Mouse (Mus musculus): Measurements from ENCODE around the gene Imp4. TPM values are rescaled to one million over a fixed set of nuclear protein-coding genes. Genes with fewer than 3 reads are reported as not detected.

Gene Imp4
- polyA plus RNA-seq, 1 experiment from 2014 or later, result 58.8 TPM

GRCm38 (mm10) chr1:34459284-34460060 lies 19.8 kb downstream of the Imp4 start, which contains the start of gene Ptpn18:
Gene Ptpn18, plus strand, starts transcription at chr1:34459762.
- H3K9me3 ChIP-seq (ENCODE audit: control insufficient read depth, low read length), result no peaks in the 10 kb centered on the region
- ATAC-seq, result peak; percentile 98
- peak within 1 kb of the TSS; percentile 91 for H3K4me2 ChIP-seq (ENCODE audit: low read length)
- peaks cover 5% of the 10 kb centered on the region for H3K4me1 ChIP-seq (replicated peaks; ENCODE audit: control insufficient read depth, insufficient read depth, low read length)
- peaks cover 24% of the 10 kb centered on the region for H3K27me3 ChIP-seq (replicated peaks; ENCODE audit: control insufficient read depth, insufficient read depth, low read length)
- no peaks in the 10 kb centered on the region for H3K36me3 ChIP-seq (ENCODE audit: control insufficient read depth, insufficient read depth)
- H3K27ac ChIP-seq (ENCODE audit: low read length), result no peak within 1 kb of the TSS
- peak within 1 kb of the TSS; percentile 64 for H3K4me3 ChIP-seq (replicated peaks; ENCODE audit: low read length)
- WGBS, result 0% methylated on average over 48 of the region's 48 CpGs
- peak within 1 kb of the TSS; percentile 56 for H3K9ac ChIP-seq (replicated peaks; ENCODE audit: low read depth, low read length)

GRCm38 (mm10) chr1:34460061-34460441 lies 20.4 kb downstream of the Imp4 start:
- Histone ChIP-seq H3K4me1 (replicated peaks; ENCODE audit: control insufficient read depth, insufficient read depth, low read length) (peaks cover 5% of the 10 kb centered on the region), H3K36me3 (ENCODE audit: control insufficient read depth, insufficient read depth) (no peaks in the 10 kb centered on the region), H3K9ac (replicated peaks; ENCODE audit: low read depth, low read length) (peak overlapping the region; percentile 56), H3K4me2 (ENCODE audit: low read length) (peak overlapping the region; percentile 91), H3K9me3 (ENCODE audit: control insufficient read depth, low read length) (no peaks in the 10 kb centered on the region), H3K27ac (ENCODE audit: low read length) (no peak overlapping the region), H3K27me3 (replicated peaks; ENCODE audit: control insufficient read depth, insufficient read depth, low read length) (peaks cover 24% of the 10 kb centered on the region), H3K4me3 (replicated peaks; ENCODE audit: low read length) (peak overlapping the region; percentile 64)
- no peak for ATAC-seq
- 3% methylated on average over 15 of the region's 15 CpGs for WGBS

GRCm38 (mm10) chr1:34462766-34463165 lies 23.1 kb downstream of the Imp4 start:
- ATAC-seq, result no peak
- no peaks in the 10 kb centered on the region for H3K36me3 ChIP-seq (ENCODE audit: control insufficient read depth, insufficient read depth)
- no peak overlapping the region for H3K4me3 ChIP-seq (replicated peaks; ENCODE audit: low read length)
- no peak overlapping the region for H3K9ac ChIP-seq (replicated peaks; ENCODE audit: low read depth, low read length)
- peaks cover 15% of the 10 kb centered on the region for H3K27me3 ChIP-seq (replicated peaks; ENCODE audit: control insufficient read depth, insufficient read depth, low read length)
- peaks cover 5% of the 10 kb centered on the region for H3K4me1 ChIP-seq (replicated peaks; ENCODE audit: control insufficient read depth, insufficient read depth, low read length)
- H3K27ac ChIP-seq (ENCODE audit: low read length), result no peak overlapping the region
- WGBS, result 17% methylated on average over 7 of the region's 7 CpGs
- no peak overlapping the region for H3K4me2 ChIP-seq (ENCODE audit: low read length)
- H3K9me3 ChIP-seq (ENCODE audit: control insufficient read depth, low read length), result no peaks in the 10 kb centered on the region

- no peak for ATAC-seq
- no peak overlapping the region for H3K9ac ChIP-seq (replicated peaks; ENCODE audit: low read depth, low read length)
- no peak overlapping the region for H3K4me3 ChIP-seq (replicated peaks; ENCODE audit: low read length)
- H3K27ac ChIP-seq (ENCODE audit: low read length), result no peak overlapping the region
- H3K9me3 ChIP-seq (ENCODE audit: control insufficient read depth, low read length), result no peaks in the 10 kb centered on the region
- no peak overlapping the region for H3K4me2 ChIP-seq (ENCODE audit: low read length)
- H3K36me3 ChIP-seq (ENCODE audit: control insufficient read depth, insufficient read depth), result no peaks in the 10 kb centered on the region
- peaks cover 5% of the 10 kb centered on the region for H3K4me1 ChIP-seq (replicated peaks; ENCODE audit: control insufficient read depth, insufficient read depth, low read length)
- WGBS, result 82% methylated on average over 8 of the region's 8 CpGs
- H3K27me3 ChIP-seq (replicated peaks; ENCODE audit: control insufficient read depth, insufficient read depth, low read length), result peaks cover 3% of the 10 kb centered on the region; the same call in 1 of the 2 replicates
These were observed 24.7 kb downstream of the Imp4 start for GRCm38 (mm10) chr1:34464310-34464817.

- Histone ChIP-seq H3K27me3 (replicated peaks; ENCODE audit: control insufficient read depth, insufficient read depth, low read length) (no peaks in the 10 kb centered on the region; the same call in 1 of the 2 replicates), H3K9me3 (ENCODE audit: control insufficient read depth, low read length) (no peaks in the 10 kb centered on the region), H3K9ac (replicated peaks; ENCODE audit: low read depth, low read length) (no peak overlapping the region), H3K4me2 (ENCODE audit: low read length) (no peak overlapping the region), H3K36me3 (ENCODE audit: control insufficient read depth, insufficient read depth) (no peaks in the 10 kb centered on the region), H3K4me1 (replicated peaks; ENCODE audit: control insufficient read depth, insufficient read depth, low read length) (no peaks in the 10 kb centered on the region), H3K4me3 (replicated peaks; ENCODE audit: low read length) (no peak overlapping the region), H3K27ac (ENCODE audit: low read length) (no peak overlapping the region)
- WGBS, result 76% methylated on average over 6 of the region's 6 CpGs
- no peak for ATAC-seq
These were observed 25.8 kb downstream of the Imp4 start for GRCm38 (mm10) chr1:34465445-34465844.

GRCm38 (mm10) chr1:34468051-34468450 lies 28.4 kb downstream of the Imp4 start:
- Histone ChIP-seq H3K27me3 (replicated peaks; ENCODE audit: control insufficient read depth, insufficient read depth, low read length) (peaks cover 5% of the 10 kb centered on the region), H3K36me3 (ENCODE audit: control insufficient read depth, insufficient read depth) (no peaks in the 10 kb centered on the region), H3K9ac (replicated peaks; ENCODE audit: low read depth, low read length) (no peak overlapping the region), H3K9me3 (ENCODE audit: control insufficient read depth, low read length) (no peaks in the 10 kb centered on the region), H3K27ac (ENCODE audit: low read length) (no peak overlapping the region), H3K4me1 (replicated peaks; ENCODE audit: control insufficient read depth, insufficient read depth, low read length) (peaks cover 8% of the 10 kb centered on the region), H3K4me3 (replicated peaks; ENCODE audit: low read length) (no peak overlapping the region), H3K4me2 (ENCODE audit: low read length) (no peak overlapping the region)
- 61% methylated on average over 3 of the region's 3 CpGs for WGBS
- no peak for ATAC-seq

- no peaks in the 10 kb centered on the region for H3K9me3 ChIP-seq (ENCODE audit: control insufficient read depth, low read length)
- H3K9ac ChIP-seq (replicated peaks; ENCODE audit: low read depth, low read length), result no peak overlapping the region
- no peaks in the 10 kb centered on the region for H3K36me3 ChIP-seq (ENCODE audit: control insufficient read depth, insufficient read depth)
- ATAC-seq, result no peak
- peaks cover 10% of the 10 kb centered on the region for H3K4me1 ChIP-seq (replicated peaks; ENCODE audit: control insufficient read depth, insufficient read depth, low read length)
- no peak overlapping the region for H3K4me2 ChIP-seq (ENCODE audit: low read length)
- peaks cover 9% of the 10 kb centered on the region for H3K27me3 ChIP-seq (replicated peaks; ENCODE audit: control insufficient read depth, insufficient read depth, low read length)
- H3K27ac ChIP-seq (ENCODE audit: low read length), result no peak overlapping the region
- H3K4me3 ChIP-seq (replicated peaks; ENCODE audit: low read length), result no peak overlapping the region
- WGBS, result 63% methylated on average over 4 of the region's 4 CpGs
These were observed 28.8 kb downstream of the Imp4 start for GRCm38 (mm10) chr1:34468500-34468899.

- Histone ChIP-seq H3K4me3 (replicated peaks; ENCODE audit: low read length) (no peak overlapping the region), H3K27ac (ENCODE audit: low read length) (no peak overlapping the region), H3K36me3 (ENCODE audit: control insufficient read depth, insufficient read depth) (no peaks in the 10 kb centered on the region), H3K9me3 (ENCODE audit: control insufficient read depth, low read length) (no peaks in the 10 kb centered on the region), H3K9ac (replicated peaks; ENCODE audit: low read depth, low read length) (no peak overlapping the region), H3K4me1 (replicated peaks; ENCODE audit: control insufficient read depth, insufficient read depth, low read length) (peaks cover 10% of the 10 kb centered on the region), H3K4me2 (ENCODE audit: low read length) (no peak overlapping the region), H3K27me3 (replicated peaks; ENCODE audit: control insufficient read depth, insufficient read depth, low read length) (peaks cover 9% of the 10 kb centered on the region)
- WGBS, result 74% methylated on average over 5 of the region's 5 CpGs
- ATAC-seq, result no peak
These were observed 30.1 kb downstream of the Imp4 start for GRCm38 (mm10) chr1:34469801-34470200.

- H3K4me3 ChIP-seq (replicated peaks; ENCODE audit: low read length), result peak overlapping the region; percentile 49
- peak overlapping the region; percentile 31 for H3K9ac ChIP-seq (replicated peaks; ENCODE audit: low read depth, low read length)
- no peaks in the 10 kb centered on the region for H3K9me3 ChIP-seq (ENCODE audit: control insufficient read depth, low read length)
- peaks cover 10% of the 10 kb centered on the region for H3K4me1 ChIP-seq (replicated peaks; ENCODE audit: control insufficient read depth, insufficient read depth, low read length)
- WGBS, result under 1% methylated on average over 41 of the region's 43 CpGs
- peak overlapping the region; percentile 95 for H3K4me2 ChIP-seq (ENCODE audit: low read length)
- no peak overlapping the region for H3K27ac ChIP-seq (ENCODE audit: low read length)
- H3K36me3 ChIP-seq (ENCODE audit: control insufficient read depth, insufficient read depth), result no peaks in the 10 kb centered on the region
- peak; percentile 53 for ATAC-seq
- peaks cover 9% of the 10 kb centered on the region for H3K27me3 ChIP-seq (replicated peaks; ENCODE audit: control insufficient read depth, insufficient read depth, low read length)
These were observed 33.0 kb downstream of the Imp4 start for GRCm38 (mm10) chr1:34472427-34473300.

All from forebrain, embryonic 16.5 days (tissue).